Mouse (Mus musculus): ENCODE measurements around the gene 2410004B18Rik.
A peak's percentile ranks its signal among the peaks of the same experiment; 100 is the strongest.

The 2410004B18Rik gene

GRCm38 (mm10) chr3:145929525-145930400, 8.1 kb upstream of the 2410004B18Rik start:
- no peak for DNase-seq

- DNase-seq = no peak
Measured at GRCm38 (mm10) chr3:145933845-145934244, 4.0 kb upstream of the 2410004B18Rik start.

GRCm38 (mm10) chr3:145938405-145939349, 863 bp downstream of the 2410004B18Rik start:
- DNase-seq = no peak

- no peak for DNase-seq
Measured at GRCm38 (mm10) chr3:145939402-145939801, 1.6 kb downstream of the 2410004B18Rik start.

- DNase-seq = no peak
Measured at GRCm38 (mm10) chr3:145939971-145940370, 2.2 kb downstream of the 2410004B18Rik start.

GRCm38 (mm10) chr3:145941971-145942370, 4.2 kb downstream of the 2410004B18Rik start:
- peak; percentile 91 for DNase-seq

- DNase-seq = no peak
Measured at GRCm38 (mm10) chr3:145944348-145944747, 6.5 kb downstream of the 2410004B18Rik start.

GRCm38 (mm10) chr3:145945904-145946303, 8.1 kb downstream of the 2410004B18Rik start:
- DNase-seq = no peak

- DNase-seq = peak; percentile 42
Measured at GRCm38 (mm10) chr3:145946654-145947053, 8.8 kb downstream of the 2410004B18Rik start.

GRCm38 (mm10) chr3:145947539-145948204, 9.9 kb downstream of the 2410004B18Rik start:
- no peak for DNase-seq

- peak; percentile 77 for DNase-seq
Measured at GRCm38 (mm10) chr3:145950034-145950814, 12.4 kb downstream of the 2410004B18Rik start.

GRCm38 (mm10) chr3:145950815-145951130, 13.0 kb downstream of the 2410004B18Rik start:
- no peak for DNase-seq

GRCm38 (mm10) chr3:145951287-145952165, 13.7 kb downstream of the 2410004B18Rik start:
- peak; percentile 48 for DNase-seq

- no peak for DNase-seq
Measured at GRCm38 (mm10) chr3:145952945-145953344, 15.1 kb downstream of the 2410004B18Rik start.

- DNase-seq = no peak
Measured at GRCm38 (mm10) chr3:145953411-145953810, 15.6 kb downstream of the 2410004B18Rik start.

GRCm38 (mm10) chr3:145959824-145960223, 22.0 kb downstream of the 2410004B18Rik start:
- no peak for DNase-seq

- peak; percentile 56 for DNase-seq
Measured at GRCm38 (mm10) chr3:145962411-145962810, 24.6 kb downstream of the 2410004B18Rik start.

GRCm38 (mm10) chr3:145963101-145964017, 25.5 kb downstream of the 2410004B18Rik start:
- peak; percentile 66 for DNase-seq

- DNase-seq = peak; percentile 87
Measured at GRCm38 (mm10) chr3:145964018-145964387, 26.2 kb downstream of the 2410004B18Rik start.

- DNase-seq = peak; percentile 88
Measured at GRCm38 (mm10) chr3:145964473-145964872, 26.7 kb downstream of the 2410004B18Rik start.
